Mouse (Mus musculus) MEL (cell line): ENCODE data around the gene OR5BS1P. TPM values are rescaled to one million over a fixed set of nuclear protein-coding genes. Genes with fewer than 3 reads are reported as not detected.

Experiments used
- DNase-seq: peaks from one replicate; pipeline ENCODE4 v3.0.0; 2011; ENCODE audit warnings: low read depth, low spot score
- H3K27ac ChIP-seq: 2 replicates; pipeline ENCODE4 v1.5.1; 2012; ENCODE audit warnings: low read depth, mild to moderate bottlenecking, control low read depth, low read length, moderate library complexity; ENCODE audit not compliant: control insufficient read depth
- H3K27me3 ChIP-seq, 2 experiments: fragments of 150-350 bp in 1 of 2; sonication (generic) in 1 of 2; 2 replicates each; pipeline ENCODE4 v1.6.1; 2012; ENCODE audit warnings: low read length in 2 of 2, mild to moderate bottlenecking in 2 of 2, improper control_type of control experiment in 1 of 2, moderate library complexity in 1 of 2; ENCODE audit not compliant: insufficient read depth in 2 of 2, control insufficient read depth in 1 of 2
- H3K36me3 ChIP-seq, 2 experiments: 2 replicates each; pipeline ENCODE4 v1.6.1; 2012 to 2014; ENCODE audit warnings: low read length in 2 of 2, improper control_type of control experiment in 1 of 2, inconsistent platforms in 1 of 2, mild to moderate bottlenecking in 1 of 2; ENCODE audit not compliant: insufficient read depth in 2 of 2, control insufficient read depth in 1 of 2
- H3K4me1 ChIP-seq, 2 experiments: fragments of 150-350 bp in 1 of 2; sonication (generic) in 1 of 2; 2 replicates each; pipeline ENCODE4 v1.6.1; 2012; ENCODE audit warnings: low read length in 2 of 2, improper control_type of control experiment in 1 of 2, mild to moderate bottlenecking in 1 of 2; ENCODE audit not compliant: insufficient read depth in 2 of 2, control insufficient read depth in 1 of 2
- H3K4me3 ChIP-seq, 2 experiments: fragments of 150-350 bp in 1 of 2; sonication (generic) in 1 of 2; 2 replicates each; pipeline ENCODE4 v1.5.1; 2012; ENCODE audit warnings: low read depth in 2 of 2, low read length in 2 of 2, mild to moderate bottlenecking in 2 of 2, moderate library complexity in 2 of 2, control low read depth in 1 of 2, improper control_type of control experiment in 1 of 2; ENCODE audit not compliant: control insufficient read depth in 1 of 2, insufficient read depth in 1 of 2
- H3K79me2 ChIP-seq: 2 replicates; pipeline ENCODE4 v1.6.1; 2012; ENCODE audit warnings: mild to moderate bottlenecking, low read length, moderate library complexity; ENCODE audit not compliant: control insufficient read depth, poor library complexity, insufficient read depth
- H3K9ac ChIP-seq: 2 replicates; pipeline ENCODE4 v1.6.1; 2012; ENCODE audit warnings: low read depth, mild to moderate bottlenecking, control low read depth, low read length, moderate library complexity; ENCODE audit not compliant: control insufficient read depth, poor library complexity, severe bottlenecking
- H3K9me3 ChIP-seq: fragments of 150-350 bp; sonication (generic); replicated peaks from 2 replicates; pipeline ENCODE4 v1.6.1; 2012; ENCODE audit warnings: mild to moderate bottlenecking, low read length, improper control_type of control experiment, moderate library complexity; ENCODE audit not compliant: insufficient read depth
- BHLHE40 ChIP-seq: IDR thresholded peaks from 2 replicates; pipeline ENCODE4 v1.6.1; 2012; ENCODE audit warnings: low read depth, mild to moderate bottlenecking, inconsistent platforms, low read length, improper control_type of control experiment, borderline replicate concordance
- CHD1 ChIP-seq: IDR thresholded peaks from 2 replicates; pipeline ENCODE4 v1.6.1; 2012; ENCODE audit warnings: low read depth, mild to moderate bottlenecking, inconsistent platforms, low read length, improper control_type of control experiment
- CHD2 ChIP-seq: IDR thresholded peaks from 2 replicates; pipeline ENCODE4 v1.6.1; 2011; ENCODE audit warnings: low read length, improper control_type of control experiment
- CTCF ChIP-seq, 3 experiments: IDR thresholded peaks in 2 of 3; conservative IDR thresholded peaks in 1 of 3; 2 replicates each; pipeline ENCODE4 v1.5.1; 2011 to 2012; ENCODE audit warnings: low read length in 3 of 3, low read depth in 2 of 3, mild to moderate bottlenecking in 2 of 3, improper control_type of control experiment in 1 of 3, inconsistent platforms in 1 of 3, mixed read lengths in 1 of 3, moderate library complexity in 1 of 3; ENCODE audit not compliant: control insufficient read depth in 1 of 3, insufficient read depth in 1 of 3, poor library complexity in 1 of 3, severe bottlenecking in 1 of 3
- ELF1 ChIP-seq: IDR thresholded peaks from 2 replicates; pipeline ENCODE4 v1.6.1; 2014; ENCODE audit warnings: low read depth, mild to moderate bottlenecking, inconsistent platforms, low read length, improper control_type of control experiment, moderate library complexity
- EP300 ChIP-seq, 2 experiments: IDR thresholded peaks; 2 replicates each; pipeline ENCODE4 v1.6.1; 2011; ENCODE audit warnings: improper control_type of control experiment in 2 of 2, low read length in 2 of 2, low read depth in 1 of 2, mild to moderate bottlenecking in 1 of 2
- GABPA ChIP-seq: IDR thresholded peaks from 2 replicates; pipeline ENCODE4 v1.6.1; 2012; ENCODE audit warnings: low read depth, mild to moderate bottlenecking, inconsistent platforms, low read length, improper control_type of control experiment, moderate library complexity
- GATA1 ChIP-seq: IDR thresholded peaks from 2 replicates; pipeline ENCODE4 v1.6.1; 2011; ENCODE audit warnings: low read depth, low read length, improper control_type of control experiment
- HCFC1 ChIP-seq: IDR thresholded peaks from 2 replicates; pipeline ENCODE4 v1.6.1; 2012; ENCODE audit warnings: low read depth, mild to moderate bottlenecking, inconsistent platforms, low read length, improper control_type of control experiment, moderate library complexity
- JUND ChIP-seq: IDR thresholded peaks from 2 replicates; pipeline ENCODE4 v1.6.1; 2011; ENCODE audit warnings: low read depth, mild to moderate bottlenecking, improper control_type of control experiment, low read length
- KAT2A ChIP-seq: conservative IDR thresholded peaks from 2 replicates; pipeline ENCODE4 v1.6.1; 2012; ENCODE audit warnings: low read depth, low read length, improper control_type of control experiment, inconsistent platforms
- MAFK ChIP-seq: IDR thresholded peaks from 2 replicates; pipeline ENCODE4 v1.6.1; 2011; ENCODE audit warnings: low read depth, mild to moderate bottlenecking, low read length, improper control_type of control experiment, borderline replicate concordance
- MAX ChIP-seq: IDR thresholded peaks from 2 replicates; pipeline ENCODE4 v1.6.1; 2011; ENCODE audit warnings: low read length, improper control_type of control experiment
- MAZ ChIP-seq: IDR thresholded peaks from 2 replicates; pipeline ENCODE4 v1.6.1; 2012; ENCODE audit warnings: low read depth, mild to moderate bottlenecking, inconsistent platforms, low read length, improper control_type of control experiment
- MXI1 ChIP-seq: IDR thresholded peaks from 2 replicates; pipeline ENCODE4 v1.6.1; 2011; ENCODE audit warnings: mild to moderate bottlenecking, low read depth, low read length, improper control_type of control experiment
- MYB ChIP-seq: IDR thresholded peaks from 2 replicates; pipeline ENCODE4 v1.6.1; 2011; ENCODE audit warnings: mild to moderate bottlenecking, low read depth, low read length, improper control_type of control experiment
- MYC ChIP-seq: IDR thresholded peaks from 2 replicates; pipeline ENCODE4 v1.6.1; 2011; ENCODE audit warnings: low read depth, mild to moderate bottlenecking, low read length, improper control_type of control experiment, moderate library complexity
- NELFE ChIP-seq: IDR thresholded peaks from 2 replicates; pipeline ENCODE4 v1.6.1; 2011; ENCODE audit warnings: low read depth, low read length, improper control_type of control experiment
- NRF1 ChIP-seq: IDR thresholded peaks from 2 replicates; pipeline ENCODE4 v1.6.1; 2014; ENCODE audit warnings: low read depth, mild to moderate bottlenecking, inconsistent platforms, low read length, improper control_type of control experiment, moderate library complexity; ENCODE audit not compliant: poor library complexity, insufficient read depth, severe bottlenecking
- POLR2AphosphoS2 ChIP-seq: IDR thresholded peaks from 2 replicates; pipeline ENCODE4 v1.6.1; 2011; ENCODE audit warnings: low read length, improper control_type of control experiment
- RAD21 ChIP-seq: IDR thresholded peaks from 2 replicates; pipeline ENCODE4 v1.6.1; 2011; ENCODE audit warnings: mild to moderate bottlenecking, low read depth, low read length, improper control_type of control experiment
- SIN3A ChIP-seq: IDR thresholded peaks from 2 replicates; pipeline ENCODE4 v1.6.1; 2012; ENCODE audit warnings: low read length, improper control_type of control experiment, inconsistent platforms
- SMC3 ChIP-seq: IDR thresholded peaks from 2 replicates; pipeline ENCODE4 v1.6.1; 2011; ENCODE audit warnings: low read depth, low read length, improper control_type of control experiment
- TBP ChIP-seq: IDR thresholded peaks from 2 replicates; pipeline ENCODE4 v1.8.0; 2011; ENCODE audit warnings: low read depth, low read length, improper control_type of control experiment
- TCF12 ChIP-seq: IDR thresholded peaks from 2 replicates; pipeline ENCODE4 v1.6.1; 2014; ENCODE audit warnings: low read depth, mild to moderate bottlenecking, inconsistent platforms, low read length, improper control_type of control experiment, moderate library complexity
- UBTF ChIP-seq: IDR thresholded peaks from 2 replicates; pipeline ENCODE4 v1.6.1; 2012; ENCODE audit warnings: low read depth, mild to moderate bottlenecking, inconsistent platforms, low read length, improper control_type of control experiment, moderate library complexity, borderline replicate concordance; ENCODE audit not compliant: insufficient read depth
- USF2 ChIP-seq, 2 experiments: IDR thresholded peaks; 2 replicates each; pipeline ENCODE4 v1.6.1; 2011 to 2012; ENCODE audit warnings: improper control_type of control experiment in 2 of 2, low read length in 2 of 2, borderline replicate concordance in 1 of 2, inconsistent platforms in 1 of 2, low read depth in 1 of 2, mild to moderate bottlenecking in 1 of 2; ENCODE audit not compliant: insufficient read depth in 1 of 2
- ZC3H11A ChIP-seq: IDR thresholded peaks from 2 replicates; pipeline ENCODE4 v1.6.1; 2012; ENCODE audit warnings: low read depth, mild to moderate bottlenecking, inconsistent platforms, low read length, improper control_type of control experiment
- ZMIZ1 ChIP-seq: IDR thresholded peaks from 2 replicates; pipeline ENCODE4 v1.6.1; 2012; ENCODE audit warnings: low read depth, mild to moderate bottlenecking, inconsistent platforms, low read length, improper control_type of control experiment, moderate library complexity
- ZNF384 ChIP-seq: IDR thresholded peaks from 2 replicates; pipeline ENCODE4 v1.6.1; 2012; ENCODE audit warnings: low read depth, mild to moderate bottlenecking, inconsistent platforms, low read length, improper control_type of control experiment
- polyA plus RNA-seq, 2 experiments: library from polyadenylated mRNA; stranded (reverse) in 1 of 2; unstranded in 1 of 2; fragments of >175 nt in 1 of 2; fragments of >200 nt in 1 of 2; gene quantifications; 2 replicates each; pipeline versions ENCODE4 v1.2.1 to v1.2.4; 2012; ENCODE audit warnings: low replicate concordance in 2 of 2, low read depth in 1 of 2; ENCODE audit not compliant: insufficient read length in 2 of 2, insufficient read depth in 1 of 2, missing spikeins in 1 of 2
- total RNA-seq: library from RNA; depleted of rRNA; stranded (reverse); fragments of 300-350 nt; gene quantifications from 2 replicates; pipeline ENCODE4 v1.2.3, GENCODE M21; 2012; rRNA removed

Gene OR5BS1P
- total RNA-seq, result 0.04 TPM in 1 of 2 replicates, not detected in the other
- not detected for polyA plus RNA-seq

GRCm38 (mm10) chr15:98469596-98469995, at the start of gene OR5BS1P:
Gene OR5BS1P, plus strand, starts transcription at chr15:98469896.
- H3K9ac ChIP-seq, result no peak within 1 kb of the TSS
- H3K36me3 ChIP-seq, result no peaks in the 10 kb centered on the region
- no peak for TF ChIP-seq EP300 (IDR thresholded peaks at IDR 0.05; ENCODE audit: low read depth in 1 of 2, low read length in 2 of 2)
- no peak for TF ChIP-seq ZNF384
- TF ChIP-seq CTCF (IDR thresholded peaks at IDR 0.05 in 2 of 3, conservative IDR thresholded peaks at IDR 0.05 in 1 of 3; ENCODE audit: control insufficient read depth in 1 of 3, insufficient read depth in 1 of 3, low read depth in 2 of 3, low read length in 3 of 3, poor library complexity in 1 of 3, severe bottlenecking in 1 of 3), result no peak
- TF ChIP-seq TBP, result no peak
- TF ChIP-seq CHD1, result no peak
- no peak for TF ChIP-seq ZMIZ1
- TF ChIP-seq BHLHE40, result no peak
- no peak for TF ChIP-seq MXI1
- TF ChIP-seq MAX, result no peak
- no peak for TF ChIP-seq MYB
- no peak for TF ChIP-seq POLR2AphosphoS2
- TF ChIP-seq JUND, result no peak
- TF ChIP-seq MAFK, result no peak
- TF ChIP-seq MYC, result no peak
- no peak for TF ChIP-seq TCF12
- no peak for TF ChIP-seq CHD2
- TF ChIP-seq NELFE, result no peak
- no peak for TF ChIP-seq KAT2A
- TF ChIP-seq, all 39 proteins: peak for 0
- Histone ChIP-seq H3K79me2 (no peaks in the 10 kb centered on the region), H3K9me3 (no peaks in the 10 kb centered on the region), H3K4me1 (peaks cover 0 to 3% of the 10 kb centered on the region in 2 experiments; a peak in 1 of 4 replicates), H3K4me3 (no peak within 1 kb of the TSS), H3K27me3 (peaks cover 16 to 22% of the 10 kb centered on the region in 2 experiments), H3K27ac (no peak within 1 kb of the TSS)
- DNase-seq, result no peak

- H3K4me1 ChIP-seq, result peaks cover 0 to 12% of the 10 kb centered on the region in 2 experiments; a peak in 2 of 4 replicates
- no peak overlapping the region for H3K4me3 ChIP-seq
- no peak for TF ChIP-seq MAFK
- no peak for TF ChIP-seq CHD1
- no peak for TF ChIP-seq TBP
- no peak for TF ChIP-seq MAZ
- TF ChIP-seq TCF12, result no peak
- no peak for TF ChIP-seq USF2 (IDR thresholded peaks at IDR 0.05; ENCODE audit: borderline replicate concordance in 1 of 2, insufficient read depth in 1 of 2, low read depth in 1 of 2, low read length in 2 of 2)
- no peak for TF ChIP-seq GABPA
- TF ChIP-seq NRF1, result no peak
- no peak for TF ChIP-seq HCFC1
- no peak for TF ChIP-seq ELF1
- TF ChIP-seq KAT2A, result no peak
- TF ChIP-seq ZC3H11A, result no peak
- TF ChIP-seq POLR2AphosphoS2, result no peak
- no peak for TF ChIP-seq SMC3
- TF ChIP-seq UBTF, result no peak
- TF ChIP-seq MYB, result no peak
- no peak for TF ChIP-seq BHLHE40
- TF ChIP-seq RAD21, result no peak
- no peak for TF ChIP-seq GATA1
- no peak for TF ChIP-seq SIN3A
- peaks cover 0 to 3% of the 10 kb centered on the region in 2 experiments; a peak in 2 of 4 replicates for H3K36me3 ChIP-seq
- H3K27me3 ChIP-seq, result peaks cover 32 to 38% of the 10 kb centered on the region in 2 experiments
- no peaks in the 10 kb centered on the region for H3K9me3 ChIP-seq
- no peak overlapping the region for H3K27ac ChIP-seq
- H3K9ac ChIP-seq, result no peak overlapping the region
- no peak for DNase-seq
- H3K79me2 ChIP-seq, result no peaks in the 10 kb centered on the region
Measured at GRCm38 (mm10) chr15:98420897-98421296, 48.8 kb upstream of the OR5BS1P start.
